Mouse (Mus musculus) erythroblast, embryonic 14.5 days (primary cell): ENCODE data around the gene Capn3.

Experiments used
- GATA1 ChIP-seq: IDR thresholded peaks from 2 replicates; pipeline ENCODE4 v1.6.1; 2012; ENCODE audit warnings: low read length, inconsistent platforms, mixed read lengths
- TAL1 ChIP-seq: IDR thresholded peaks from 3 replicates; pipeline ENCODE4 v1.6.1; 2012; ENCODE audit warnings: low read length, inconsistent platforms, mixed read lengths

- no peak for TF ChIP-seq TAL1
- no peak for TF ChIP-seq GATA1
Observed at GRCm38 (mm10) chr2:120469220-120469619, 13.4 kb downstream of the Capn3 start.
